Mouse (Mus musculus) heart, adult 8-10 months (tissue): ENCODE measurements around the gene Olfr204. TPM values are rescaled to one million over a fixed set of nuclear protein-coding genes. Genes with fewer than 3 reads are reported as not detected.
"Not testable (repeated sequence)": the region's sequence is repeated elsewhere in the genome, so short reads cannot be mapped to it uniquely, and the experiment has no call there.

Experiments used
- DNase-seq: peaks from one replicate; pipeline ENCODE4 v3.0.0; 2022; ENCODE audit warnings: low spot score
- total RNA-seq, 4 experiments: library from RNA; stranded (reverse); gene quantifications; 2 replicates each; pipeline ENCODE4 v1.2.4; 2022

Gene Olfr204
- not detected for total RNA-seq

DNA sequence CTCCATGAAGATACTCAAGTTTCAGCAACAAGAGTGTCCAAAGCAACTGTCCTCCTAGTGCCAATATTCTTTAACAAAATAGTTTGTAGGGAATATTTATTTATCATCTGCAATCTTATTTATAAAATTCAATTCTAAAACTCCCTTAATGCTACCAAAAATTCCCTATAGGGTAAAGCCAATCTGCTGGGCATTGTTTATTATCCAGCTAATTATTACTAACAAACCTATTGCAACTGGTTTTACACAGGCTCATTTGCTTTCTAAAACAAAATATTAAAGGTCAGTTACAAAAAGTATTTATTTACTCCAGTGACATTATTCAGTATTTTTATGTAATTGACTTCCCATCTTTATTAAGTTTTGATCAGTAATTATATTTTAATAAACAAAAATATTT is at the start of gene Olfr204:
Olfr204 (minus strand) TSS at position 101 of the 400 bp plus-strand sequence.
- DNase-seq, result no peak

DNA sequence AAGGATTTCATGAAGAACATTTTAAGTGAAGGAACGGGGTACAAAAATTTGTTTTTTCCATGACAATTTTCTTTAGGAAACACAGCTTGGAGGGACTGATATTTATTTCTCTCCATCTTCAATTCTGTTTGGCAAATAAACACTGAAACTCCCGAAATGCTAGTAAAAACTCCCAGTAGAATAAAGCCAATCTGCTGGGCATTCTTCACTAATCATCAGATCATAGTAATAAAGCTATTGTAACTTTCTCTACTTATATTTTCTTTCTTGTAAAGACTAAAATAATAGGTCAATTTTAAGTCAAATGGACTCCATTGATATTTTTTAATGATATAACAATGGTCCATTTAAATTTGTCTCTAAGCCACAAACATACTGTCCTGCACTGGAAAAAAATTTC is 45.8 kb upstream of the Olfr204 start, which contains the start of gene Olfr209:
Olfr209 (minus strand) TSS at position 101 of the 400 bp plus-strand sequence.
- DNase-seq, result no peak

DNA sequence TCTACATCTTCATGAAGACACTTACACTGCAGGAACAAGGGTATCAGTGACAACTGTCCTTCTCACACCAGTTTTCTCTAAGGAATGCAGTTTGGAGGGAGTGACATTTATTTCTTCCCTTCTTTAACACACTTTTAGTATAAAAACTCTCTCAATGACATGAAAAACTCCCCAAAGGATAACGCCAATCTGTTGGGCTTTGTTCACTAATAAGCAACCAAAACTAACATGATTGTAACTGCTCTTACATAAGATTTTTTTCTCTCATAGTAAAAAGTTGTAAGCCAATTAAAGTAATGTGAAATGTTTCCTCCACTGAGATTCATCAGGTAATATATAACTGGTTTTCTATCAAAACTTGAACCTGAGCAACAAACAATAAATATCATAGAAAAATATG is 31.1 kb upstream of the Olfr204 start, which contains the start of gene Olfr206:
Olfr206 (minus strand) TSS at position 101 of the 400 bp plus-strand sequence.
- DNase-seq, result no peak

DNA sequence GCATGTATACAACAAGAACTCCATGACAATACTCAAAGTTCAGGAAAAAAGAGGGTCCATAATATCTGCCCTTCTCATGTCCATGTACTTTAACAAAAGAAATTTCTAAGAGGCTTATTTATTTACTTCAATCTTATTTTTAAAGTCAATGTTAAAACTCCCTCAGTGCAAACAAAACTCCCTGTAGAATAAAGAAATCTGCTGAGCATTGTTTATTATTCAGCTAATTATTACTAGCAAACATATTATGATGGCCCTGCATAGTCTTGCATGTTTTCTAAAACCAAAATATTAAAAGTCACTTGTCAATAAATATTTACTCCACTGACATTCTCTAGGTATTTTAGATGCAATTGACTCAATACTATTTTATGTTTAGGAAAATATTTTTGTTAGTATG is 13.0 kb upstream of the Olfr204 start, which contains the start of gene Olfr205:
Olfr205 (minus strand) TSS at position 101 of the 400 bp plus-strand sequence.
- DNase-seq, result no peak

DNA sequence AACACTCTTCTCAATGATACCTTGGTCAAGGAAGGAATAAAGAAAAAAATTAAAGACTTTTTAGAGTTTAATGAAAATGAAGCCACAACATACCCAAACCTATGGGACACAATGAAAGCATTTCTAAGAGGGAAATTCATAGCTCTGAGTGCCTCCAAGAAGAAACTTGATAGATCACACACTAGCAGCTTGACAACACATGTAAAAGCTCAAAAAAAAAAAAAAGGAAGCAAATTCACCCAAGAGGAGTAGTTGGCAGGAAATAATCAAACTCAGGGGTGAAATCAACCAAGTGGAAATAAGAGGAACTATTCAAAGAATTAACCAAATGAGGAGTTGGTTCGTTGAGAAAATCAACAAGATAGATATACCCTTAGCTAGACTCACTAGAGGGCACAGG is 5.2 kb upstream of the Olfr204 start:
- not testable (repeated sequence) for DNase-seq

DNA sequence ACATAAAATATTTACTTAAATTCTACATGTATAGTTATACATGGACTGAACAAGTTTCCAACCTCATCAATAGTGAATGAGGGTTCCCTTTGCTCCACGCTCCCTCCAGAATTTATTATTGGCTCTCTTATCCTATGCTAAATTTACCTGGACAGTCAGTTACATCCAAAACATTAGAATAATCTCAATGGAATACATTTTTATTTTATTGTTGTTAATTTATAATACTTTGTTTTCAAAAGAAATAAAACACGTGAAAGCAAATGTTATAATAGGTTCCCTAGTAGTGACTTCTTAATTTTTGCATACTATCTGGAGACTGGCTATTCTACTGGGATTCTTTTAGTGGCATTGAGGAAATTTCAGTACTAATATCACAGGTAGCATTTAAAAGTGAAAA is 19.5 kb downstream of the Olfr204 start, which contains the start of gene Olfr203:
Olfr203 (plus strand) TSS at position 301 of the 400 bp plus-strand sequence.
- DNase-seq, result no peak

DNA sequence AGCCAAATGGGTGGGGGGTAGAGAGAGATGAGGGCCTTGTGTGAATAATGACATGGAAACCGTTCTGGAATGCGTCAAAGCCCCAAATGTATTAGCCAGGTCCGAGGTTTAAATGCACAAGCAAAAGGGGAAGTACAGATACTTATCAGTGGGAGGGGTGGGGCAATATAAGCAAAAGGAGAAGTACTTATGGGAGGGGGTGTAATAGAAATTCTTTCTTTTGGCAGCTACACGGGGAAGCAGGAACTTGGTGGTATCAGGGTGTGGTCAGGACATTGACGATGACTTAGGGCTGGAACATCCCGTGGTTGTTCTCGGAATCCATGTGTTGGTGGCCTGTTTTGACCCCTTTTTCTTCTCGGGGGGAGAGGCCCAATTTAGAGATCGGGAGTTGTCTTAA is 30.5 kb downstream of the Olfr204 start:
- DNase-seq, result not testable (repeated sequence)

DNA sequence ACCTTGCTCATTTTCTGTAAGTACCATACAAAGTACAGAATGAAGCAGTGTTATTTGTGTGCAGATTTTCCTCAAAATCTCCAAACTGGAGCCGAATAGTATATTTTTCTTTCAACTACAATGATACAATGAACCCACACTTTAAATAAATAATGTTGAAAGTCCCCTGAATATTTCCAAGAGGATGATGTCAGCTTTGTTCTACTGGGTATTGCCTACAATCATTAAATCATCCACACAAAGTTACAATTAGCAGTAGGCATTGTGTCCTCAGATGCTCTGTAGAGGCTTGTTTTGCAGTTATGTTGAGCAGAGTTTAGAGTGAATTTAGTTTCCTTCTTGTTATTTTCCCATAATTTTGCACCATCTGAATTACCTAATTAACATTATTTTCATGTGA is 31.4 kb downstream of the Olfr204 start, which contains the start of gene Olfr202:
Olfr202 (minus strand) TSS at position 101 of the 400 bp plus-strand sequence.
- no peak for DNase-seq

DNA sequence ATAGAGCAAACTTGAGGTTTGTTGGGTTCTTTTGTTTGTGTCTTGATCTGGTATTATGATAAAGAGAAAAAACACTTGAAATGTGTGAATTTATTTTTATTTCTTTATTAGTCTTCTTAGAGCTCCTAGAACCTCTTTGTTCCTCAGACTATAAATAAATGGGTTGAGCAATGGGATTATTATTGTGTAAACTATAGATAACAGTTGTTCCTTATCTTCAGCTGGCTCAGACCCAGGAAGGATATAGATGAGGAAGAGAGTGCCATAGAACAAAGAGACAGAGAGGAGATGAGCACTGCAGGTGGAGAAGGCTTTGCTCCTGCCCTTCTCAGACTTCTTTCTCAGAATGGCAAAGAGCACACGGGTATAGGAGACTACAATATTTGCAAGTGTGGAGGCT is 34.6 kb downstream of the Olfr204 start:
- DNase-seq, result no peak

DNA sequence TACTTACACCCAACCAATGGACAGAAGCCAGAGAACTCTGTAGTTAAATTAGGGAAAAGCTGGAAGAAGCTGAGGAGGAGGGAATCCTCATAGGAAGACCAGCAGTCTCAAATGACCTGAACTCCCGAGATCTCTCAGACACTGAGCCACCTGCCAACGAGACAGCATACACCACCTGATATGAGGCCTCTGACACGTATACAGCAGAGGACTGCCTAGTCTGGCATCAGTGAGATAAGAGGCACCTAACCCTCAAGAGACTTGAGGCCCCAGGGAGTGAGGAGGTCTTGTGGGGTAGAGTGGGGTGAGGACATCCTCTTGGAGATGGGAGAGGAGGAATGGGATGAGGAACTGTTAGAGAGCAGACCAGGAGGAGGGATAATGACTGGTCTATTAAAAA is 37.5 kb downstream of the Olfr204 start:
- DNase-seq, result no peak

DNA sequence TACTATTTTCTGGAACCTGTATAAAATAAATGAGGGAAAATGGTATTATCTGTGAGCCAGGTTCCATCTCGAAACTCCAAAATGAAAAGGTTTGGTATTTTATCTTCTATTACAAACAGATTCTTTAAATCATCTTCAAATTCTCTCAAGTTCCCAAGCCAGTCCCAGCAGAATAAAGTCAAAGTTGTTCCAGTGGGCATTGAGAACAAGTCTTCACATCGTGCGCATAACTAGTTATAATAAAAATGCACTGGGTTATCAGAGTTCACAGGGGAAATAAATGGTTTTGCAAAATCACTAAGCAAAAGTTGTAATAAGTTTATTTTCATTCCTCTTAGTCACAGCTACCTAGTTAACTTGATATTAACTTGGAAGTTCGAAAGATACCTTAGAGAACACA is 45.5 kb downstream of the Olfr204 start, which contains the start of gene Olfr201:
Olfr201 (minus strand) TSS at position 101 of the 400 bp plus-strand sequence.
- DNase-seq, result not testable (repeated sequence)

DNA sequence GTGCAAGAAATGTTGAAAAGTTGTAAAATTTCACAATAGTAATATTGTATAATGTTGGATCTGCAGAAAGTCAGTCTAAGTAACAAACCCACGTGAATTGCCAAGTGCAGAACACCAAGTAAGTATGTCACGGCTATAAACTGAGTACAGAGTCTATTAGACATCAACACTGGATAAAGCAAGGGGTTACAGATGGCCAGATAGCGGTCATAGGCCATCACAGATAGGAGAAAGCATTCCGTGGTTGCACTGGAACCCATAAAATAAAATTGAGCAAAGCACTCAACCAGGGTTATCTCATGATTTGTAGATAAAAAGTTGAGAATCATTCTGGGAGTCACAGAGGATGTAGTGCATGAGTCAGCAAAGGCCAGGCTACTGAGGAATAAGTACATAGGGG is 49.0 kb downstream of the Olfr204 start:
- DNase-seq, result not testable (repeated sequence)

Other genes with a start within 250 kb of the Olfr204 start
- not detected for gene Olfr190, start 240.2 kb downstream of the Olfr204 start, total RNA-seq
- not detected for gene Olfr191, start 228.4 kb downstream of the Olfr204 start, total RNA-seq
- gene Olfr193, start 206.4 kb downstream of the Olfr204 start, total RNA-seq, result not detected
- gene Olfr194, start 197.2 kb downstream of the Olfr204 start, total RNA-seq, result not detected
- not detected for gene Olfr195, start 171.2 kb downstream of the Olfr204 start, total RNA-seq
- gene Olfr196, start 147.8 kb downstream of the Olfr204 start, total RNA-seq, result not detected
- gene Olfr198, start 114.7 kb downstream of the Olfr204 start, total RNA-seq, result not detected
- gene Olfr199, start 98.5 kb downstream of the Olfr204 start, total RNA-seq, result not detected
- gene Olfr201, start 45.6 kb downstream of the Olfr204 start, total RNA-seq, result not detected
- not detected for gene Olfr202, start 31.5 kb downstream of the Olfr204 start, total RNA-seq
- not detected for gene Olfr203, start 19.4 kb downstream of the Olfr204 start, total RNA-seq
- gene Olfr205, start 12.9 kb upstream of the Olfr204 start, total RNA-seq, result not detected
- not detected for gene Olfr206, start 31.0 kb upstream of the Olfr204 start, total RNA-seq
- gene Olfr209, start 45.7 kb upstream of the Olfr204 start, total RNA-seq, result not detected
- gene Gabrr3, start 89.1 kb upstream of the Olfr204 start, total RNA-seq, result under 1 TPM in 2 of 4 experiments, not detected in 2; 0.12 to 0.13 TPM
- 10 to 100 TPM; 14.8 to 19.4 (median 17.3) TPM for gene Riox2, start 153.5 kb upstream of the Olfr204 start, total RNA-seq